Mouse (Mus musculus) midbrain, postnatal 0 days (tissue): ENCODE measurements around the gene Palm. TPM values are rescaled to one million over a fixed set of nuclear protein-coding genes. Genes with fewer than 3 reads are reported as not detected.

Experiments used
- ATAC-seq: fragments of 200-750 bp; cut with Nextera tagmentation; 2 replicates; pipeline ENCODE4 v1.8.0; 2017; ENCODE audit warnings: moderate number of reproducible peaks, mild to moderate bottlenecking, moderate TSS enrichment, moderate library complexity; ENCODE audit not compliant: low FRiP score
- DNase-seq: peaks from one replicate; pipeline ENCODE4 v3.0.0-alpha.2; 2015; ENCODE audit warnings: low spot score
- H3K27ac ChIP-seq: fragments of 300-500 bp; sonication (generic); 2 replicates; pipeline ENCODE4 v1.5.1; 2014; ENCODE audit warnings: low read depth, mild to moderate bottlenecking, low read length, mixed read lengths
- H3K27me3 ChIP-seq: fragments of 300-500 bp; sonication (generic); 2 replicates; pipeline ENCODE4 v1.6.1; 2014; ENCODE audit warnings: low read length, control low read depth, mixed read lengths; ENCODE audit not compliant: insufficient read depth
- H3K36me3 ChIP-seq: fragments of 300-500 bp; sonication (generic); 2 replicates; pipeline ENCODE4 v1.6.1; 2014; ENCODE audit warnings: low read length, control low read depth, mixed read lengths; ENCODE audit not compliant: insufficient read depth
- H3K4me1 ChIP-seq: fragments of 300-500 bp; sonication (generic); 2 replicates; pipeline ENCODE4 v1.6.1; 2014; ENCODE audit warnings: mild to moderate bottlenecking, control low read depth, antibody characterized with exemption, low read length, mixed read lengths; ENCODE audit not compliant: insufficient read depth
- H3K4me2 ChIP-seq: fragments of 300-500 bp; sonication (generic); 2 replicates; pipeline ENCODE4 v1.6.1; 2014; ENCODE audit warnings: low read depth, mild to moderate bottlenecking, low read length, mixed read lengths; ENCODE audit not compliant: poor library complexity, severe bottlenecking
- H3K4me3 ChIP-seq: fragments of 300-500 bp; sonication (generic); 2 replicates; pipeline ENCODE4 v1.5.1; 2014; ENCODE audit warnings: low read depth, mild to moderate bottlenecking, low read length, moderate library complexity
- H3K9ac ChIP-seq: fragments of 300-500 bp; sonication (generic); replicated peaks from 2 replicates; pipeline ENCODE4 v1.6.1; 2014; ENCODE audit warnings: mild to moderate bottlenecking, low read length, moderate library complexity, mixed read lengths; ENCODE audit not compliant: poor library complexity, severe bottlenecking
- H3K9me3 ChIP-seq: fragments of 300-500 bp; sonication (generic); 2 replicates; pipeline ENCODE4 v1.6.1; 2016; ENCODE audit warnings: low read length, control low read depth
- CTCF ChIP-seq: IDR thresholded peaks from 2 replicates; pipeline ENCODE4 v1.5.1; 2016; ENCODE audit warnings: antibody characterized with exemption, mild to moderate bottlenecking
- WGBS: fragments of 180-500 bp; shearing (Covaris S2); extraction: QIAGEN DNeasy Blood & Tissue Kit; methylation state at CpG from one replicate; pipeline ENCODE4 v1.1.7; 2014; 5-methylcytosine and 5-hydroxymethylcytosine counted together
- polyA plus RNA-seq: library from polyadenylated mRNA; unstranded; fragments of >200 nt; fragmentation: Nextera tagmentation; extraction: Ambion mirVana; gene quantifications from 2 replicates; pipeline ENCODE4 v1.2.1, GENCODE M21; 2015
- total RNA-seq: library from RNA; depleted of rRNA; stranded (reverse); fragments of >200 nt; gene quantifications from 2 replicates; pipeline ENCODE4 v1.2.3, GENCODE M21; 2014

Gene Palm
- total and polyA plus RNA-seq, 2 experiments from 2014 or later, result 165 to 302 TPM

GRCm38 (mm10) chr10:79794491-79794931 is 1.1 kb downstream of the Palm start:
- Histone ChIP-seq H3K4me1 (peaks cover 14% of the 10 kb centered on the region; the same call in 1 of the 2 replicates), H3K4me3 (peak overlapping the region; percentile 96), H3K27me3 (no peaks in the 10 kb centered on the region), H3K36me3 (no peaks in the 10 kb centered on the region), H3K27ac (peak overlapping the region; percentile 87), H3K4me2 (peak overlapping the region; percentile 80), H3K9me3 (no peaks in the 10 kb centered on the region), H3K9ac (peak overlapping the region; percentile 98)
- 3% methylated on average over 10 of the region's 10 CpGs for WGBS
- ATAC-seq (peak; percentile 17; the same call in 1 of the 2 replicates), DNase-seq (peak; percentile 38)
- no peak for TF ChIP-seq CTCF

- Histone ChIP-seq H3K36me3 (no peaks in the 10 kb centered on the region), H3K27me3 (no peaks in the 10 kb centered on the region), H3K4me2 (no peak overlapping the region), H3K4me1 (peaks cover 14% of the 10 kb centered on the region; the same call in 1 of the 2 replicates), H3K27ac (no peak overlapping the region), H3K4me3 (no peak overlapping the region), H3K9me3 (no peaks in the 10 kb centered on the region), H3K9ac (no peak overlapping the region)
- DNase-seq, result no peak
- WGBS, result 97% methylated on average over 3 of the region's 3 CpGs
- TF ChIP-seq CTCF, result peak; percentile 22; the same call in 1 of the 2 replicates
- ATAC-seq, result no peak
These were observed 2.5 kb downstream of the Palm start for GRCm38 (mm10) chr10:79795905-79796304.

GRCm38 (mm10) chr10:79797326-79797725 is 4.0 kb downstream of the Palm start:
- Histone ChIP-seq H3K9me3 (no peaks in the 10 kb centered on the region), H3K36me3 (no peaks in the 10 kb centered on the region), H3K4me3 (no peak overlapping the region), H3K9ac (peak overlapping the region; percentile 48), H3K4me1 (peaks cover 20% of the 10 kb centered on the region), H3K4me2 (peak overlapping the region; percentile 23), H3K27ac (no peak overlapping the region), H3K27me3 (no peaks in the 10 kb centered on the region)
- DNase-seq, result no peak
- WGBS, result 48% methylated on average over 15 of the region's 15 CpGs
- TF ChIP-seq CTCF, result no peak
- ATAC-seq, result no peak

- Histone ChIP-seq H3K9me3 (no peaks in the 10 kb centered on the region), H3K27me3 (no peaks in the 10 kb centered on the region), H3K9ac (no peak overlapping the region), H3K4me2 (no peak overlapping the region), H3K4me3 (no peak overlapping the region), H3K36me3 (no peaks in the 10 kb centered on the region), H3K27ac (no peak overlapping the region), H3K4me1 (peaks cover 28% of the 10 kb centered on the region)
- no peak for TF ChIP-seq CTCF
- WGBS, result 92% methylated on average over 12 of the region's 12 CpGs
- DNase-seq (no peak), ATAC-seq (no peak)
These were observed 5.0 kb downstream of the Palm start for GRCm38 (mm10) chr10:79798289-79798928.

GRCm38 (mm10) chr10:79800508-79800907 is 7.1 kb downstream of the Palm start:
- ATAC-seq (no peak), DNase-seq (no peak)
- no peak overlapping the region for H3K9ac ChIP-seq
- no peak overlapping the region for H3K4me3 ChIP-seq
- no peak overlapping the region for H3K4me2 ChIP-seq
- H3K9me3 ChIP-seq, result no peaks in the 10 kb centered on the region
- 67% methylated on average over 11 of the region's 11 CpGs for WGBS
- H3K27me3 ChIP-seq, result no peaks in the 10 kb centered on the region
- H3K4me1 ChIP-seq, result peaks cover 24% of the 10 kb centered on the region
- no peak for TF ChIP-seq CTCF
- no peak overlapping the region for H3K27ac ChIP-seq
- no peaks in the 10 kb centered on the region for H3K36me3 ChIP-seq

- WGBS, result 27% methylated on average over 3 of the region's 3 CpGs
- 0 out of 2 replicates have a peak overlapping the region, but pooled peaks have one; percentile 13 for H3K9ac ChIP-seq
- no peak overlapping the region for H3K4me2 ChIP-seq
- H3K4me3 ChIP-seq, result no peak overlapping the region
- no peaks in the 10 kb centered on the region for H3K9me3 ChIP-seq
- H3K27ac ChIP-seq, result peak overlapping the region; percentile 75
- peaks cover 24% of the 10 kb centered on the region for H3K4me1 ChIP-seq
- H3K27me3 ChIP-seq, result no peaks in the 10 kb centered on the region
- DNase-seq, result no peak
- ATAC-seq, result no peak
- no peaks in the 10 kb centered on the region for H3K36me3 ChIP-seq
- no peak for TF ChIP-seq CTCF
These were observed 8.5 kb downstream of the Palm start for GRCm38 (mm10) chr10:79801837-79802236.
